Mouse (Mus musculus) thymus, postnatal 14 days (tissue): ENCODE results near the gene Rasgef1b.

Experiments used
- DNase-seq: peaks from one replicate; pipeline ENCODE4 v3.0.0; 2021

Gene Rasgef1b

GRCm38 (mm10) chr5:99440109-99440508 is 288.8 kb downstream of the Rasgef1b start:
- DNase-seq: no peak

DNA sequence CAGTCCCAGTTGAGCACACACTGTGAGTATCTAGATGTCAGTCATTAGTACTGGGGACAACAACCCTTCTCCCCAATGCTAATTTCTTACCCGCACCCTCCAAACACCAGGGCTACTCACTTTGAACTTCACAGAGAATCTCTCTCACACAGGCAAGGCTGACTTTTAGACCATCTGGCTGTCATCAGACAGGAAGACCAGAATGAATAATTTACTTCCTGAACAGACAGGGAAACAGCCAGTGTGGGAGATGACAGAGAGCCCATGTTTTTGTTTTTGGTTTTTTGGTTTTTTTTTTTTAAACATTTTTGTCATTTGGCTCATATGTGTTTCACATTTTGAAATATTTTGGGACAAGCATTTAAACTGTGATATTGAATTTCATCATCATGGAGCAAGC is 290.3 kb downstream of the Rasgef1b start:
- DNase-seq: no peak

DNA sequence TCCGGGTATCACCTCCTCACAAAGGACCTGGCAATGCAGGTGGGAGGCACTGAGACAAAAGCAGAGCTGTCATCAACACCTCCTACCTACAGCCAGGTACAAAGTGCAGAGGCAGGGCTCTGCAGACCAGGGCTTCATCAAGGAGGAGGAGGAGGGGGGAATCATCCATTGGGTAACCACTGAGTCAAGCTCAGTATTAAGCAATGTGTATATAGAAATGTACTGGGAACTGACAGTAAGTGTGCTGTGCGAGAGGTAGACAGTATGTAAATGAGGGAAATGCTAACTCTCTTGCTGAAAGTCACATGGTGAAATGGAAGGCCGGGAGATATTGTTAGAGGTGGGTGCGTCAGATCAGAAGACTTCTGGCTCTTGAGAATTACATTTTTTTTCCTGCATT is 294.6 kb downstream of the Rasgef1b start:
- DNase-seq: no peak

GRCm38 (mm10) chr5:99432471-99432870 is 296.4 kb downstream of the Rasgef1b start:
- no peak for DNase-seq

GRCm38 (mm10) chr5:99429273-99429672 is 299.6 kb downstream of the Rasgef1b start:
- DNase-seq: no peak

DNA sequence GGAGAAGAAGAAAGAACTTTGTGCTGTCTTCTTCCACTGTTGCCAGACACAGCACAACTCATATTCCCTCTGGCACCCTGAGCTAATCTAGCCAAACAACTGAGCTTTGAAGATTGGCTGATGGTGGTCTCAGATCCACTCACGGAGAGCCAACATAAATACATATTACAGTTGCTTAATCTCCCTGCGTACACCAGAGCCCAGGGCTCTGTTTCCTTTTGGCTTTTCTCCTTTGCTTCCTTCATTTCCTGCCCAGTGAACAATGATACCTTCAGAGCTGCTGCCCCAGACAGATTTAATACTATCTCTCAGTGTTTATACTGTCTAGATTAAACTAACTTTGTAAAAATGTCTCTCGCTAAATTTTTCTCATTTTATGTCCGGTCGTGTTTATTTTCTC is 300.2 kb downstream of the Rasgef1b start:
- no peak for DNase-seq

- no peak for DNase-seq
Observed at GRCm38 (mm10) chr5:99423271-99423670, 305.6 kb downstream of the Rasgef1b start.

GRCm38 (mm10) chr5:99422856-99423255 is 306.0 kb downstream of the Rasgef1b start:
- no peak for DNase-seq

GRCm38 (mm10) chr5:99422092-99422491 is 306.8 kb downstream of the Rasgef1b start:
- no peak for DNase-seq

DNA sequence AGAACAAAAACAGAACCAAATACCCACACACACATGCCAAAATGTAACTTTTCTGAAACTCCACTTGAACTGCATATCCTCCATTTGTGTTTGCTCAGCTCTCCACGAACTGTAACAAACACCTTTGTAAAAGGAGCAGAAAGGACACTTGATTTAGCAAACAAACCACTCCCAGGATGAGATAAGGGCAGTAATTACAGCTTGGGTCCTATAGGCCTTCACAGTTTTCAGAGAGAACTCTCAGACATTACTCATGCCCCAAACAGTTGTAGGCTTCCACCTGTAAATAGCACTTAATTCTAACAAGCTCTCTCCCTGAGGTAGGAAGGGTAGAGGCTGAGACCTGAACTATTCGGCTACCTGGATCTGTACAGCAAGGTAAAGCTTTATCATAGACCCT is 309.0 kb downstream of the Rasgef1b start:
- no peak for DNase-seq

GRCm38 (mm10) chr5:99416902-99417301 is 312.0 kb downstream of the Rasgef1b start:
- DNase-seq: no peak

DNA sequence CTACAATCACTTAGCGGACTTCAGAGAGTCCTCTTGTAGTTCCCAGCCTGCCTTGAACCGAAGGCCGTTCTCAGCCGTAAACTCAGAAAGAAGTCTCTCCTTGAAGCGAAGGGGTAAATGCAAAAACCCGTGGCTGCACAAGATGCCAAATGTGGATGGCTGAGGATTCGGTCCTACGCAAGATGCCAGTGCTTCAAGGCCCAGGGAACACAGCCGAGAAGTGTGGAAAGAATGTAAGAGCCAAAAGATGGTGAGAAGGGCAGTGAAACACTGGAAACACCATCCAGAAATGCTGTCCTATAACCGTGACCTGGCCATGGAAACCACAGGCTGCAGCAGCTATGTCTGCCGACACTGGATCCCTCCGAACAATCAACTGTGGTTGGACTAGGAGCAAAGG is 313.2 kb downstream of the Rasgef1b start:
- no peak for DNase-seq

DNA sequence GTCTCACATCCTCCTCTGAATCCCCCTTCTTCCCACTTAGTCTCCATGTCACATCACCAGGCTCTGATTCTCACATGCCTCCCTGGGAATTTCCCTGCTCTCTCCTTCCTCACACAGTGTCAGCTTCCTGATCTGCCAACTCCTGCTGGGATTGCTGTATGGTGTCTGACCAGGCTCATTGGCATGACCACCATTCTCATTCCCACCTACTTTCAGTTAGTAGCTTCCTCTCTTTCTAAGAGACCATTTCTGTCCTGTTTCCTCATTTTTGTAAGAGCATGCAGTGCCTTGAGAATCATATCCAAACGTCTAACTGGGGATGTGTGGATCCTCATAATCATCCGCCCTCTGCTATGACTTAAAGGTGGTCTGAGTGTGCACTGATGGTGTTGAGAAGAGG is 313.8 kb downstream of the Rasgef1b start:
- no peak for DNase-seq

- no peak for DNase-seq
Observed at GRCm38 (mm10) chr5:99414293-99414692, 314.6 kb downstream of the Rasgef1b start.

DNA sequence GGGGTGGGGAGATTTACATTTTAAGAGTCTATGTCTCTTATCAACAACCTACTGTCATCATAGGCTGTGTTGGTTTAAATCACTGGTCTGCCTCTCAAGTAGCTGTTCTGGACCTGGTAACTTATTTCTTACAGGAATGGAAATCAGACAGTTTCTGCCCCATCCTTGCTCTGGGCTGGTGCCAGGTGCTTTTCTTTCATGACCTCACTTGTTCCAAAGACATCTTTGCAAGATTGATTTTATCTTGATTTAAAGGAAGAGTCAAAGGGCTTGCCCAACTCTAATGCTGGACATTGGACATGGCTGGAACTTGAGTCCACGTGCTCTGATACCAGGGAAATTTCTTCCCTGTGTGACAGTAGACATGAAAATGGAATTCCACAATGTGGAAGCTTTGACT is 315.0 kb downstream of the Rasgef1b start:
- DNase-seq: no peak

DNA sequence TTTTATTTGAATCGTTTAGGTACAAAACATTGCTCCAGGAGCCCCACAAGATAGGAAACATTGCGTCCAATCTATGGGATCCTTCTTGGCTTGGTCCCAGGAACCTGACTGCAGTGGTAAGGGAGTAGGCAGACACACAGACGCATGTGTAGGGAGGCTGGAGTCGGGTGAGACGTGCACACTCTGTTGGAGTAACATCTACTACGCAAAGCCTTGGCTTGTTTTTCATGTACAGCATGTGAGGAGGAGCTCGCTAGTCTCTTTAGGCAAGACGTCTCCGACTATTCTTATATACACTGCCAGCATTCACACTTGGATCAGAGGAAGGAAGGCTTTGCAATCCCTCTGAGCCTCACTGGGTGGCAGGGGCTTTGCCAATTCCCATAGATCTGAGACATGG is 315.5 kb downstream of the Rasgef1b start:
- no peak for DNase-seq

DNA sequence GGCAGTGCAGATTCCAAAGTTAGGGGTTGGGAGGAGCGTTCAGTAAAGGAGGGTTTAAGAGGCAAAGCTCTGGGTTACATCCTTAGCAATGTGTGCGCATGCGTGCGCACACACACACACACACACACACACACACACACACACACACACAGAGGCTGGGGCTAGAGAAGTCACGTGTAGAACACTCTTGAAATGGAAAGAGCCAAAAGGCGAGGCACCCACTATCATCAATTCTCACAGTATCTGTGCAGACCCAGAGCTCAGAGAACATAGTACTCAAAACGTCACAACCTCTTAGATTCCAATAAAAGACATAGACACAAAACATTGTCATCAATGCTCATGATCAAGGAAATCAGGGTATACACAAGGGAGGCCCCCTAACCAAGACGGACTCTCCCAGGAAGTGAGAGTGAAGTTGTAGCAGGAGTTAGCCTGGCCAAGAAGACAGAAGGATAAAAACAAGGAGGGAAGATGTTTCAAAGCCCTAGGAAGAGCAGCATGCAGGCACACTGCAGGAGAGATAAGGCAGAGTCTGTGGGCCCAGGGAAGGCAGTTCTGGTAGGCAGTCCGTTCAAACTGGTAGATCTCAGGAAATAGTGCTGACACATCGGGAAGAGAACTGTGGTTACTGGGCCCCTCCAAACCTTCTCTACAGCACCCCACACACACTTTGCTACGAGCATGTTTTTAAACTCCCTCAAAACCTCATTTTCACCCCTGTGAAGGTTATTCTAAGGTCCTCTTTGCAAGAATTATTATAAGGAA is 324.3 kb downstream of the Rasgef1b start:
- DNase-seq: no peak

DNA sequence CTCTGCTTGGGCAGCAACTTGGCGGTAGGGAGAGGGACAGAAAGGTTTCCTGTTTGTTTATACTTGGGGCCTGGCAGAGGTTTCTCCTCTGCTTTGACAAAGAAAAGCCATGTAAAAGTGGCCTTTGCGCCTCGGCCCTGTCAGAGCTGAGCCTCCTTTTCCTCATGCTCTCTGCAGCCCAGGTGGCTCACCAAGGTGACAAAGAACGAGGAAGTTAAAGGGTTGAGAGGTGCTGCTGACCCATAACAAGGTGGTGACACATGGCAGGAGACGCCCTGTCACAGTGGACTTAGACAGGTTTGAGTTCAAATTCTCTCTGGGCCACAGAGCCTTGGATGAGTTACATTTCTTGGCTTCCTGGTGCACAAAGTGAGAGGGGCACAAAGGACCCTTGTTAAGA is 325.5 kb downstream of the Rasgef1b start:
- no peak for DNase-seq

- DNase-seq: no peak
Observed at GRCm38 (mm10) chr5:99402784-99403183, 326.1 kb downstream of the Rasgef1b start.

DNA sequence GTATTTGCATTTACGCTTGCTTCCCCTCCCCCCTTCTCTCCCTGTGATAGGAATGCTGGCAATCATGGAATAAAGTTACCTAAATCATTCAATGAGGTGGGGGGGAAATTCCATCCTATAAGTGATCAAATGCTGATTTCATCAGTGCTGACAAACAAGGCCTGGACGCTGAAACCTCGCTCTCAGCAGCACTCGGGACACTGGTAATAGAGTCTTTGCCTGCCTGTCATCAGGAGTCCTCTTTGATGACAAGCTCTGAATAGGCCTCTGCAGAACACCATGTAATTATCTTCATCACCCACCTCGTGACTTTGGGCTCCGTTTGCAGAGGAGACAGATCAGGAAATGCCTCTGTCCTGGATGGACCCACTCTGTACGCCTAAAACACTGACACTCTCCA is 326.6 kb downstream of the Rasgef1b start:
- no peak for DNase-seq

DNA sequence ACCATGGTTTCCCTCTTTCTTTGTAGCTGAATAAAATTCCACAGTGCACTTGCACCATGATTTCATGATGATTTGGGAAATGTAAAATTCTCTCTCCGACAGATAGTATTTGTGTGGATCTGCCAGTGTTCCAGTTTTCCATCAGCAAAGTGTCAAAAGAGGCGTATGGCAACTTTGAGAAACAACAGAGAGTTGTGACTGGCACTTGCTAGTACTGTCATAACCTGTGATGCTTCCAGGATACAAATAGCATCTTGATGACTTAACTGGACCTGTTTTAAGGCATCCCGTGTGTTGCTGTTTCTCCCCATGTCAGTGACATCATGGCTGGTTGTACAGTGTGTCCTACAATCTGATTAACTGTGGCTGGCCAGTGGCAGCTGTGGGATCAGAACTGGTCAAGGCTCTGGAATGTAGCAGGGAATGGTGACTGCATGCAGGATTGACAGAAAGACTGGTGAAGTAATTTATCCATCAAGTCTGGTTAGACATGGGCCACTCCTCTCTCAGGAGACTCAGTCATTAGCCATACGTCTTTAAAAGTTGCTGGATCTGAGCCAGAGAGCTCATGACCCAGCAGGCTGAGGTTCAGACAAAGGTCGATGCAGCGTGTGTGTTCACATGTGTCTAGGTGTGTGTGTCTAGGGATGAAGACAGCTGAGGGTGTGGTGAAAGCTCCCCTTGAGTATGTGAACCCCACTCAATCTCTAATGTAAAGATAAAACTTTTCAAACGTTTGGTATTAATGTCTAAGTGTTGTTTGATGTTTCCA is 328.8 kb downstream of the Rasgef1b start:
- DNase-seq: no peak

DNA sequence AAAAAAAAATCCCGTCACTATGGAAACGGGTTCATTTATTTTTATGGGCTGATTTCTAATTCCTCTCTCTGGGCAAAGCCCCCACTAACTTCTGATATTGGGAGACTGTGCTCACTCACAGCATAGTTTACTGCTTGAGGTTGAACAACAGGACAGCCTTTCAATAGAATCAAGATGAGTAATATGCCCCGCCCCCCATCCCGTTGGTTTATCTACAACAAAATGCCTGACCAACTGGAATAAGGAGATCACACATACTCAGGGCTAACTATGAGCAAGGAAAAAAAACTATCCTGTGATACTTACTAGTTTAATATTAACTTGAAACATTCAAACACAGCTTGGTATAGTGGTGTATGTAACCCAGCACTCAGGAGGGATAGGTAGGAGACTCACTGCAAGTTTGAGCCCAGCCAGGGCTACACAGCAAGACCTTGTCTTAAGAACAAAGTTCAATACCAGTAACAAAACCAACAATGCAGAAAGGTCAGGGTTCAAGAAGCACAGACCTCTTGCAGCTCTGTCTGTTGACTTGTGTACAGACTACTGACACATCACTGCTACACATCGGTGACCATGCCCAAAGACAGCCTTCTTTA is 330.3 kb downstream of the Rasgef1b start:
- DNase-seq: no peak

GRCm38 (mm10) chr5:99394578-99394977 is 334.3 kb downstream of the Rasgef1b start:
- DNase-seq: no peak

DNA sequence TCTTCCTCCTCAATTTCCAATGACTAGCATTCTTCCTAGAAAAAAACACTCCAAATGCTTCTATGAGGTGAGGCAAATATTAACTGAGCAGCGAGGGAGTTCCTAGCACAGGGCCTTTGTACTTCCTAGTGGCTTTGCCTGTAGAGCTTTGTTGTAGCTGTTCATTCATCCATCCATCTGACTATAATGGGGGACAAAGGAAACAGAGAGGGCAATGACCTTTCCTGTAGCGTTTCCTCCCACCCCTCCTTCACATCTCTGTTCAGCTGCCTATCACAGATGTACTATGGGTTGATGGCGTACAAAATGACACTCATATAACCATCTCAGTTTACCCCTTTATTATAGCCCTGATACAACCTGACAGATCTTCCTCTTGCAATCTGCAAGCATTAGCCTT is 337.3 kb downstream of the Rasgef1b start:
- no peak for DNase-seq
